Mouse (Mus musculus) neutrophil, adult 5-6 weeks (primary cell): Measurements from ENCODE around the gene Cdh23. TPM values are rescaled to one million over a fixed set of nuclear protein-coding genes. Genes with fewer than 3 reads are reported as not detected.
"Not testable (repeated sequence)": the region's sequence is repeated elsewhere in the genome, so short reads cannot be mapped to it uniquely, and the experiment has no call there.

ENCODE experiments used
- ATAC-seq: fragments of 151-379, 151-347 bp; 2 replicates; pipeline ENCODE4 v1.8.0; 2017; ENCODE audit warnings: mild to moderate bottlenecking, moderate TSS enrichment; ENCODE audit not compliant: insufficient number of reproducible peaks, poor library complexity, low FRiP score, severe bottlenecking; ENCODE audit errors: extremely low read depth
- total RNA-seq: library from RNA; stranded (forward); fragments of 200-1000 nt; gene quantifications from 2 replicates; pipeline ENCODE4 v1.2.3, GENCODE M21; 2017

The Cdh23 gene
- 1.6 and 1.9 TPM in 2 replicates for total RNA-seq

- ATAC-seq = no peak
Observed at GRCm38 (mm10) chr10:60696390-60696789, at the start of gene Cdh23. Gene Cdh23, minus strand, starts transcription at chr10:60696490.

- peak; percentile 37; the same call in 1 of the 2 replicates for ATAC-seq
Observed at GRCm38 (mm10) chr10:60744543-60745290, 48.4 kb upstream of the Cdh23 start.

GRCm38 (mm10) chr10:60743681-60744080, 47.4 kb upstream of the Cdh23 start:
- ATAC-seq = no peak

GRCm38 (mm10) chr10:60742942-60743341, 46.7 kb upstream of the Cdh23 start:
- no peak for ATAC-seq

- ATAC-seq = not testable (repeated sequence)
Observed at GRCm38 (mm10) chr10:60742296-60742695, 46.0 kb upstream of the Cdh23 start.

GRCm38 (mm10) chr10:60741435-60741834, 45.1 kb upstream of the Cdh23 start:
- ATAC-seq = peak; percentile 25; the same call in 1 of the 2 replicates

GRCm38 (mm10) chr10:60739619-60740363, 43.5 kb upstream of the Cdh23 start:
- no peak for ATAC-seq

- ATAC-seq = no peak
Observed at GRCm38 (mm10) chr10:60737886-60738640, 41.8 kb upstream of the Cdh23 start.

- ATAC-seq = no peak
Observed at GRCm38 (mm10) chr10:60737169-60737728, 41.0 kb upstream of the Cdh23 start.

GRCm38 (mm10) chr10:60735737-60736136, 39.4 kb upstream of the Cdh23 start:
- ATAC-seq = no peak

- ATAC-seq = no peak
Observed at GRCm38 (mm10) chr10:60733471-60733870, 37.2 kb upstream of the Cdh23 start.

GRCm38 (mm10) chr10:60732397-60732861, 36.1 kb upstream of the Cdh23 start:
- no peak for ATAC-seq

- no peak for ATAC-seq
Observed at GRCm38 (mm10) chr10:60731742-60732141, 35.5 kb upstream of the Cdh23 start.

- ATAC-seq = no peak
Observed at GRCm38 (mm10) chr10:60727301-60727700, 31.0 kb upstream of the Cdh23 start.

- no peak for ATAC-seq
Observed at GRCm38 (mm10) chr10:60726896-60727295, 30.6 kb upstream of the Cdh23 start.

GRCm38 (mm10) chr10:60724496-60724895, 28.2 kb upstream of the Cdh23 start:
- no peak for ATAC-seq

GRCm38 (mm10) chr10:60723345-60723744, 27.1 kb upstream of the Cdh23 start:
- ATAC-seq = no peak

GRCm38 (mm10) chr10:60721640-60722039, 25.4 kb upstream of the Cdh23 start:
- no peak for ATAC-seq

GRCm38 (mm10) chr10:60720461-60720860, 24.2 kb upstream of the Cdh23 start:
- ATAC-seq = no peak
